Mouse (Mus musculus) heart, embryonic 14.5 days (tissue): ENCODE data around the gene Bptf. TPM values are rescaled to one million over a fixed set of nuclear protein-coding genes. Genes with fewer than 3 reads are reported as not detected.
"Not testable (repeated sequence)": the region's sequence is repeated elsewhere in the genome, so short reads cannot be mapped to it uniquely, and the experiment has no call there.

ENCODE experiments used
- ATAC-seq: fragments of 200-750 bp; cut with Nextera tagmentation; 2 replicates; pipeline ENCODE4 v1.8.0; 2017; ENCODE audit warnings: low read depth, moderate TSS enrichment; ENCODE audit not compliant: insufficient number of reproducible peaks, insufficient read depth, low FRiP score
- H3K27ac ChIP-seq, 2 experiments: fragments of 200-500 bp in 1 of 2; fragments of 300-500 bp in 1 of 2; sonication (generic) in 1 of 2; replicated peaks in 1 of 2; 2 replicates each; pipeline ENCODE4 v1.5.1; 2012 to 2014; ENCODE audit warnings: low read depth in 2 of 2, low read length in 2 of 2, control low read depth in 1 of 2, mild to moderate bottlenecking in 1 of 2, mixed read lengths in 1 of 2; ENCODE audit not compliant: control insufficient read depth in 1 of 2, insufficient read depth in 1 of 2
- H3K27me3 ChIP-seq: fragments of 300-500 bp; sonication (generic); 2 replicates; pipeline ENCODE4 v1.6.1; 2014; ENCODE audit warnings: mild to moderate bottlenecking, low read length, control low read depth; ENCODE audit not compliant: control insufficient read depth, insufficient read depth
- H3K36me3 ChIP-seq: fragments of 300-500 bp; sonication (generic); 2 replicates; pipeline ENCODE4 v1.6.1; 2014; ENCODE audit warnings: mild to moderate bottlenecking, control low read depth, low read length, mixed read lengths; ENCODE audit not compliant: control insufficient read depth, insufficient read depth
- H3K4me1 ChIP-seq, 2 experiments: fragments of 200-500 bp in 1 of 2; fragments of 300-500 bp in 1 of 2; sonication (generic) in 1 of 2; 2 replicates each; pipeline ENCODE4 v1.6.1; 2012 to 2014; ENCODE audit warnings: low read length in 2 of 2, control low read depth in 1 of 2, mixed read lengths in 1 of 2; ENCODE audit not compliant: control insufficient read depth in 2 of 2, insufficient read depth in 2 of 2
- H3K4me2 ChIP-seq: fragments of 300-500 bp; sonication (generic); 2 replicates; pipeline ENCODE4 v1.6.1; 2014; ENCODE audit warnings: mild to moderate bottlenecking, low read length
- H3K4me3 ChIP-seq, 2 experiments: fragments of 200-500 bp in 1 of 2; fragments of 300-500 bp in 1 of 2; sonication (generic) in 1 of 2; 2 replicates each; pipeline ENCODE4 v1.5.1; 2012 to 2014; ENCODE audit warnings: low read length in 2 of 2, mild to moderate bottlenecking in 2 of 2, control low read depth in 1 of 2, low read depth in 1 of 2, moderate library complexity in 1 of 2; ENCODE audit not compliant: control insufficient read depth in 1 of 2, insufficient read depth in 1 of 2
- H3K9ac ChIP-seq: fragments of 300-500 bp; sonication (generic); 2 replicates; pipeline ENCODE4 v1.6.1; 2014; ENCODE audit warnings: mild to moderate bottlenecking, low read length
- H3K9me3 ChIP-seq: fragments of 300-500 bp; sonication (generic); 2 replicates; pipeline ENCODE4 v1.6.1; 2016; ENCODE audit warnings: low read length, control low read depth; ENCODE audit not compliant: control insufficient read depth
- WGBS: fragments of 180-500 bp; shearing (Covaris S2); extraction: QIAGEN DNeasy Blood & Tissue Kit; methylation state at CpG from one replicate; pipeline ENCODE4 v1.1.7; 2014; 5-methylcytosine and 5-hydroxymethylcytosine counted together
- polyA plus RNA-seq: library from polyadenylated mRNA; unstranded; fragments of >200 nt; fragmentation: Nextera tagmentation; extraction: Ambion mirVana; gene quantifications from 2 replicates; pipeline ENCODE4 v1.2.1, GENCODE M21; 2014

Gene Bptf
- polyA plus RNA-seq, 1 experiment from 2014 or later = 31.3 TPM

DNA sequence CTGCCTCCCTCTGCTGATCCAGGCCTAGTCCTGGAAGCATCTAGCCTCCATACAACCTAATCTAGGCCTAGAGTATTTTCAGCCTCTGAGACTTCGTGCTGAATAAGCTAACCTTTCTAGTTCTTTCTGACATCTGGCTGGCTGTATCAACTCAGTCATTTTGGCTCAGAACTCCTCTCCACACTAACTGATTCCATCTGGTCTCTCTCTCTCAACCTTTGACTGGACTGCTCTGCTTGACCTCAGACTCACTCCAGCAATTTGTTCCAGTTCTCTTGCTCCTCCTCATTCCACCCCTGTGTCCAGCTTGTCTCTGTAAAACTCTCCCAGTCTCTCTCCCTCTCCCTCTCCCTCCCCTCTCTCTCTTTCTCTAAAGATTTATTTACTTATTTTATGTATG, 115.0 kb downstream of the Bptf start:
- H3K36me3 ChIP-seq = no peaks in the 10 kb centered on the region
- H3K27ac ChIP-seq = no peak overlapping the region
- peaks cover 0 to 2% of the 10 kb centered on the region in 2 experiments; a peak in 2 of 4 replicates for H3K4me1 ChIP-seq
- no peak for ATAC-seq
- no peak overlapping the region for H3K4me3 ChIP-seq
- H3K4me2 ChIP-seq = no peak overlapping the region
- no peaks in the 10 kb centered on the region for H3K27me3 ChIP-seq
- no peaks in the 10 kb centered on the region for H3K9me3 ChIP-seq
- no peak overlapping the region for H3K9ac ChIP-seq
- 48% methylated on average over 1 of the region's 1 CpGs for WGBS

DNA sequence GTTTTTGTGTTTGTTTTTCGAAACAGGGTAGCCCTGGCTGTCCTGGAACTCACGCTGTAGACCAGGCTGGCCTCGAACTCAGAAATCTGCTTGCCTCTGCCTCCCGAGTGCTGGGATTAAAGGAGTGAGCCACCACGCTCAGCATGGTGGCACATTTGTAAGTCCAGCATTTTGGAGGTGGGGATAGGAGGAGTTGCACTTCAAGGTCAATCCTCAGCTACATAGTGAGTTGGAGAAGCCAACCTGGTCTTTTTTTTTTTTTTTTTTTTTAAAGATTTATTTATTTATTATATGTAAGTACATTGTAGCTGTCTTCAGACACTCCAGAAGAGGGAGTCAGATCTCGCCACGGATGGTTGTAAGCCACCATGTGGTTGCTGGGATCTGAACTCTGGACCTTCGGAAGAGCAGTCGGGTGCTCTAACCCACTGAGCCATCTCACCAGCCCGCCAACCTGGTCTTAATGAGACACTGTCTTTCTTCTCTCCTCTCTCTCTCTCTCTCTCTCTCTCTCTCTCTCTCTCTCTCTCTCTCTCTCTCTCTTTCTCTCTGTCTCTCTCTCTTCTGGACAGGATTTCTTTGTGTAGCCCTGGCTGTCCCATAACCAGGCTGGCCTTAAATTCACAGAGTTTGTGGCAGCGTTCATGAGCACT, 116.3 kb downstream of the Bptf start:
- ATAC-seq, H3K4me2 ChIP-seq, H3K4me3 ChIP-seq, H3K36me3 ChIP-seq, H3K9ac ChIP-seq, H3K27ac ChIP-seq, H3K27me3 ChIP-seq, H3K9me3 ChIP-seq, H3K4me1 ChIP-seq: not testable (repeated sequence)
- 68% methylated on average over 11 of the region's 11 CpGs for WGBS

DNA sequence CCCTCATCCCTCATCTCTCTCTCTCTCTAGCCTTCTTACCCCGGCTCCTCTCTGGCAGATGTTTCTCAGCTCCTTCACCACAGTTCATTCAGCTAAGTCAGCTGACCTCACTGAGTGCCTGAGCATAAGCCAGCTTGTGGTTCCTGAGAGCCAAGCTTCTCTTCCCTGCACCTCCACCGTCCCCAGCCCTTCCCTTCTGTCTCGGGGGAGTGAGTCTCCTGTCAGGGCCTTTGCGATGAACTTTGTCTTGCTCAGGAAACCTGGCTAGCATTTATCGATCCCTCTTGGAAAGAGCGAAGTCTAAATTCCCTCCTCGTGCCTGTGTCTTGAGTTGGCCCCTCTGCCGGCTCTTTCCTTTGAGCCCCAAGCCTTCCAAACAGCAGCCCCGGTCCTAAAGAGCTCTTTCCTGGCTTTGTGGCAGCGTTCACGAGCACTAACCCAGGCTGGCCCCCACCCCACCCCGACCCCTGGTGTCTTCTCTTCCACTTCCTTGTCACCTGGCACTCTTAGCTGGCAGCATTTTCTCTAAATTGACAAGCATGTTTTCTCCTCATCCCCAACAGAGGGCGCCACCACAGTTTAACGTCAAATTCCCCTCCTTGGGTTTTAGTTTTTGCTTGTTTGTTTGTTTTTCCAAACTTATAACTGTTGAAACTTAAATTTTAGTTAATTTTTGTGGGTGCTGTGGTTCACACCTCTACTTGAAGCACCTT, 117.2 kb downstream of the Bptf start:
- no peaks in the 10 kb centered on the region for H3K9me3 ChIP-seq
- H3K4me2 ChIP-seq = peak overlapping the region; percentile 34; the same call in 1 of the 2 replicates
- no peaks in the 10 kb centered on the region for H3K36me3 ChIP-seq
- peaks cover 2 to 7% of the 10 kb centered on the region in 2 experiments; a peak in 3 of 4 replicates for H3K4me1 ChIP-seq
- H3K4me3 ChIP-seq = peak overlapping the region; percentile 4 to 23; a peak in 1 of 4 replicates
- WGBS = 36% methylated on average over 14 of the region's 14 CpGs
- H3K27ac ChIP-seq = no peak overlapping the region
- no peak for ATAC-seq
- no peak overlapping the region for H3K9ac ChIP-seq
- no peaks in the 10 kb centered on the region for H3K27me3 ChIP-seq

DNA sequence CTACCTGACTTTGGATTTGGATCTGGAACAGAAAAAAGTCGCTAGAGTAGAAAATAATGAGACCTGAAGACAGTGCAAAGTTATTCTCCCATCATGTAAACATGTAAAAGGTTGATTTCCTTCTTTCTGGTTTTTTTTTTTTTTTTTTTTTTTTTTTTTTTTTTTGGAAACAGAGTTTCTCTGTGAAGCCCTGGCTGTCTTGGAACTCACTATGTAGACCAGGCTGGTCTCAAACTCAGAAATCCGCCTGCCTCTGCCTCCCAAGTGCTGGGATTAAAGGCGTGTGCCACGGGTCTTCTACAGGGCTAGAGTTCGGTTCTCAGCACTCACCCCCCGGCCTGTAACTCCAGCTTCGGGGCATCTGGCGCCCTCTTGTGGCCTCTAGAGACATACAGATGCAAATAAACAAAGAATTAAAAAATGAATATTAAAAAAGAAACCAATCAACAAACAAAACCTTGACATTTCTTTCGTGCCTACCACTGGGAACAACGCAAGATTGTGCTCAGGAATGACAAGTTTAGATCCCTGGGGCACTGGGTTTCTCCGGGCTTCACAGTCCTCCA, 117.8 kb downstream of the Bptf start:
- no peak overlapping the region for H3K27ac ChIP-seq
- peaks cover 2 to 7% of the 10 kb centered on the region in 2 experiments; a peak in 3 of 4 replicates for H3K4me1 ChIP-seq
- no peaks in the 10 kb centered on the region for H3K27me3 ChIP-seq
- no peaks in the 10 kb centered on the region for H3K9me3 ChIP-seq
- no peak overlapping the region for H3K4me2 ChIP-seq
- H3K4me3 ChIP-seq = no peak overlapping the region
- H3K9ac ChIP-seq = no peak overlapping the region
- no peak for ATAC-seq
- 71% methylated on average over 11 of the region's 11 CpGs for WGBS
- H3K36me3 ChIP-seq = no peaks in the 10 kb centered on the region

DNA sequence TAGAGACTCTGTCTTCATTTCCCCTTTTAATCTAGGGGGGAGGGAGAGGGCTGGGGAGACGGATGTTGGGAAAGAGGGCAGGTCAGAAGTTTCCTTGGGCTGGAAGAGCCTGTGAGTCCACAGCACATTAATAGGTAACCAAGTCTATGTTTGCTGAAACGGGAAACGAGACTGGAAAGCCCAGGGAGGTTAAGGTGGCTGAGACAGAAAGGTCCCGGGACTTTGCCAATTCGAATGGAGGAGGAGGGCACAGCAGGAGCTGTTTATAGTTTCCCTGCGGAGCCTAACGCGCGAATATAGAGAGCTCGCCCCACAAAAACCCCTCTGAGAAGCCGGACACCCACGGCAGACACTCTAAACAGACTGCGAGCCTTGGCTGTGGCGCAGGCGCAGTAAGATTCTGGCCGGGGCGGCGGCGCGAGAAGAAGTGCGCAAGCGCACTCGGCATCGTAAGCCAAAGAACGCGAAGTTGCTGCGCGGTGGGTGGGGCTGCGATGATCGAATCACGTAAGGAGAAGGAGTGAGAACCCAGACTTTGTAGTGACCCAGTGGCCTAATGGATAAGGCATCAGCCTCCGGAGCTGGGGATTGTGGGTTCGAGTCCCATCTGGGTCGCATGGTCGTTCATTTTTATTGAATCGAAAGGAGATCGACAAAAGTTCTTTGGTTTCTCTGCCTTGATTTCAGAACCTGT, 119.5 kb downstream of the Bptf start:
- under 1% methylated on average over 37 of the region's 37 CpGs for WGBS

DNA sequence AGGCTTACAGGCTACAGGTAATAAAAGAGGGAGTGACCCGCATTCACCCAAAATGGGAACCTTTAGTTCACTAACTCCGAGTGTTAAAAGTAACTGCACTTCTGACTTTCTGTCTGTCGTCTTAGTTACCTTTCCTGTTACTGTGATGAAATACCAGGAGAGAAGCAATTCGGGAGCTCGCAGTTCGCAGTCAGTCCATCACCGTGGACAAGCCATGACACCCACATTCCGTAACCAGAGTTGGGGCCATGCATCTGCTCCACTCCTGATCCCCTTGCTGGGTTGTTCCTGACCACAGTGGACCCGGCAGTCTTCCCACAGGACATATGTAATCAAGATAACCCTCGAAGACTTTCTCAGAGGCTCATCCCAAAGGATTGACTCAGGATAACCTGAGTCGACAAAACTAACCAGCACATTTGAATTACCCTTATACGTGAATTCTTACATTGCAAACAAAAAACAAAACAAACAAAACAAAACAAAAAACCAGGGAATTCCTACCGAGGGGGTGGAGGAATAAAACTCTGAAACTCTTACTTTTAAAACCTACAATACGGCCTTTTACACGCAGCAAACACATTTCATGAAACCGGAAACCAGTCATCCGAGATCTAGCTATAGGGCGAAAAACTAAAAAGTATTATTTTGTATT, 120.1 kb downstream of the Bptf start:
- Histone ChIP-seq H3K9ac (peak overlapping the region; percentile 84), H3K27me3 (no peaks in the 10 kb centered on the region), H3K4me3 (peak overlapping the region; percentile 51 to 78), H3K9me3 (no peaks in the 10 kb centered on the region), H3K36me3 (no peaks in the 10 kb centered on the region), H3K27ac (peak overlapping the region; percentile 95 to 99), H3K4me1 (peaks cover 2 to 7% of the 10 kb centered on the region in 2 experiments; a peak in 3 of 4 replicates), H3K4me2 (peak overlapping the region; percentile 65)
- ATAC-seq = no peak
- 29% methylated on average over 18 of the region's 18 CpGs for WGBS

More for the DNA sequence above, 119.5 kb downstream of the Bptf start:
- H3K27ac ChIP-seq = peak overlapping the region; percentile 95 to 99
- no peaks in the 10 kb centered on the region for H3K27me3 ChIP-seq
- peak; percentile 90 for ATAC-seq
- no peaks in the 10 kb centered on the region for H3K36me3 ChIP-seq
- H3K9me3 ChIP-seq = no peaks in the 10 kb centered on the region
- peak overlapping the region; percentile 65 for H3K4me2 ChIP-seq
- peak overlapping the region; percentile 84 for H3K9ac ChIP-seq
- peaks cover 2 to 7% of the 10 kb centered on the region in 2 experiments; a peak in 3 of 4 replicates for H3K4me1 ChIP-seq
- peak overlapping the region; percentile 51 to 78 for H3K4me3 ChIP-seq

DNA sequence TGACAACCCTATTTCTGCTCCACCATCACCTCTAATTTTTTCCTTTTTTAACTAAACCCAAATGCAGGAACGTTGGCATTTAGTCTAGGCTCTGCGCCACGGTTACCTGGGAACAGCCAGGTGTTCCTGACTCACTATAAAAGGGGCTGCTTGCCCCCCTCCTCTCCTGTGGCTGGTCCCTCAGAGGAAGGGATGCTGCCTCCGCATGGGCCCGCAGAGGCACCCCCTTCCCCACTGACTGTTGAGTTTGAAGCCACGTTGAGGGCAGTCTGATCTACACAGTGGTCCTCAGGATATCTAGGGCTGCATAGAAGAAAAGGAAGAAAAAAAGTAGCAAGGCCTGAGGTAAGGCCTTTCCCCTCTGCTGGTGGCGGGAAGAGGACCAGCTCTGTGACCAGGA, 120.8 kb downstream of the Bptf start:
- ATAC-seq = no peak
- peaks cover 2 to 7% of the 10 kb centered on the region in 2 experiments; a peak in 3 of 4 replicates for H3K4me1 ChIP-seq
- H3K27me3 ChIP-seq = no peaks in the 10 kb centered on the region
- H3K9ac ChIP-seq = no peak overlapping the region
- H3K4me2 ChIP-seq = peak overlapping the region; percentile 65; the same call in 1 of the 2 replicates
- H3K27ac ChIP-seq = no peak overlapping the region; a peak in 1 of 4 replicates
- peak overlapping the region in 1 of 2 experiments; percentile 51; a peak in 1 of 4 replicates for H3K4me3 ChIP-seq
- no peaks in the 10 kb centered on the region for H3K9me3 ChIP-seq
- H3K36me3 ChIP-seq = no peaks in the 10 kb centered on the region
- 74% methylated on average over 7 of the region's 7 CpGs for WGBS
